Mouse (Mus musculus) intestine, embryonic 15.5 days (tissue): ENCODE measurements around the gene Zfp319. TPM values are rescaled to one million over a fixed set of nuclear protein-coding genes. Genes with fewer than 3 reads are reported as not detected.

ENCODE experiments used
- ATAC-seq: fragments of 200-750 bp; cut with Nextera tagmentation; 2 replicates; pipeline ENCODE4 v1.8.0; 2017; ENCODE audit warnings: moderate TSS enrichment, moderate library complexity
- H3K27ac ChIP-seq: fragments of 300-500 bp; sonication (generic); 2 replicates; pipeline ENCODE4 v1.5.1; 2015; ENCODE audit warnings: mild to moderate bottlenecking, inconsistent platforms
- H3K27me3 ChIP-seq: fragments of 300-500 bp; sonication (generic); replicated peaks from 2 replicates; pipeline ENCODE4 v1.6.1; 2015; ENCODE audit warnings: inconsistent platforms
- H3K36me3 ChIP-seq: fragments of 300-500 bp; sonication (generic); 2 replicates; pipeline ENCODE4 v1.6.1; 2015; ENCODE audit warnings: inconsistent platforms
- H3K4me1 ChIP-seq: fragments of 300-500 bp; sonication (generic); replicated peaks from 2 replicates; pipeline ENCODE4 v1.6.1; 2015; ENCODE audit warnings: inconsistent platforms
- H3K4me2 ChIP-seq: fragments of 300-500 bp; sonication (generic); replicated peaks from 2 replicates; pipeline ENCODE4 v1.6.1; 2015; ENCODE audit warnings: mild to moderate bottlenecking, inconsistent platforms
- H3K4me3 ChIP-seq: fragments of 300-500 bp; sonication (generic); replicated peaks from 2 replicates; pipeline ENCODE4 v1.5.1; 2015; ENCODE audit warnings: inconsistent platforms
- H3K9ac ChIP-seq: fragments of 300-500 bp; sonication (generic); 2 replicates; pipeline ENCODE4 v1.6.1; 2015; ENCODE audit warnings: inconsistent platforms
- H3K9me3 ChIP-seq: fragments of 300-500 bp; sonication (generic); 2 replicates; pipeline ENCODE4 v1.6.1; 2016; ENCODE audit warnings: inconsistent platforms
- WGBS: fragments of 180-500 bp; shearing (Covaris S2); methylation state at CpG from one replicate; pipeline ENCODE4 v1.1.7; 2015; 5-methylcytosine and 5-hydroxymethylcytosine counted together
- polyA plus RNA-seq: library from polyadenylated mRNA; unstranded; fragments of >200 nt; fragmentation: Nextera tagmentation; extraction: Ambion mirVana; gene quantifications from 2 replicates; pipeline ENCODE4 v1.2.1, GENCODE M21; 2015

Zfp319 gene
- polyA plus RNA-seq, 1 experiment from 2014 or later: 5.9 TPM

DNA sequence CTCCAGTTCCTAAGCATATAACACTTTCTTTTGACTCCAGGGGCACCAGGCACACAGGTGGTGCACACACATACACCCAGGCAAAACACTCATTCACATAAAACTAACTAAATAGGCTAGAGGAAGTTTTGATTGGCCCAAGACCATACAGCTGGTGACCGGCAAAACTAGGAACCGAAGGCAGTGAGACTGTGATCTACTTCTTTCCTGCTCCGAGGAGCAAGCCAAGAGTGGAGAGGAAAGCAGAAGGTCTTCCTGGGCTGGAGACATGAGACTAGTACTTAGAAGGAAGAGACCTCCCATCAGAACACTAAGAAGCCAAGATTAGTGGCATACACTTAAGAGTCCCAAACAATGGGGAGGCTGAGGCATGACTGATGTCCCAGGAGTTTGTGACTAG is 8.5 kb downstream of the Zfp319 start:
- 75% methylated on average over 3 of the region's 3 CpGs for WGBS
- peaks cover 24% of the 10 kb centered on the region for H3K36me3 ChIP-seq

GRCm38 (mm10) chr8:95320224-95321139 is 11.3 kb downstream of the Zfp319 start:
- WGBS: 2% methylated on average over 41 of the region's 41 CpGs

More for the DNA sequence above, 8.5 kb downstream of the Zfp319 start:
- H3K27me3 ChIP-seq: no peaks in the 10 kb centered on the region
- no peak overlapping the region for H3K27ac ChIP-seq
- H3K9me3 ChIP-seq: no peaks in the 10 kb centered on the region
- ATAC-seq: no peak
- no peak overlapping the region for H3K9ac ChIP-seq
- H3K4me2 ChIP-seq: no peak overlapping the region
- no peak overlapping the region for H3K4me3 ChIP-seq
- H3K4me1 ChIP-seq: peaks cover 17% of the 10 kb centered on the region; the same call in 1 of the 2 replicates

DNA sequence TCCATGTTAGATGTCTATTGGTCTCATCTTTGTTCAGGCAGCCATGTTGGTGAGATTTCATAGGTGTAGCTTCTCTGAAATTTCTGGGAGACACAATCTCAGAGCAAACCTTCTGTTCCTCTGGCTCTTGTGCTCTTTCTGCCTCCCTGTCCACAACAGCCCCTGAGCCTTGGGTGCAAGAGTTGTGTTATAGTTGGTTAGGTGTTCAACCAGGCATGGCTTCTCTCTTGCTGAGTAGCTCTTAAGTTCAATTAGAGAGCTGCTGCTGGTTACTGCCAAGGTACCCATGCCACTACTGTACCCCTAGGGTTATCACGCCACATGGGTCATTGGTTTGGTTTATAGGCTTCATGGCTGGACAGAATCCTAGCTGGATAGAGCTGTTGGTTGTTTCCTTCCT is 16.4 kb downstream of the Zfp319 start:
- Histone ChIP-seq H3K4me1 (peaks cover 7% of the 10 kb centered on the region; the same call in 1 of the 2 replicates), H3K4me3 (no peak overlapping the region), H3K9ac (no peak overlapping the region), H3K36me3 (no peaks in the 10 kb centered on the region), H3K27me3 (no peaks in the 10 kb centered on the region), H3K4me2 (no peak overlapping the region), H3K27ac (no peak overlapping the region), H3K9me3 (no peaks in the 10 kb centered on the region)
- no peak for ATAC-seq
- WGBS: 89% methylated on average over 1 of the region's 1 CpGs

More at GRCm38 (mm10) chr8:95320224-95321139, 11.3 kb downstream of the Zfp319 start:
- Histone ChIP-seq H3K9ac (peak overlapping the region; percentile 41), H3K27me3 (no peaks in the 10 kb centered on the region), H3K9me3 (no peaks in the 10 kb centered on the region), H3K4me2 (peak overlapping the region; percentile 98), H3K36me3 (peaks cover under 1% of the 10 kb centered on the region; the same call in 1 of the 2 replicates), H3K27ac (no peak overlapping the region), H3K4me3 (peak overlapping the region; percentile 45), H3K4me1 (peaks cover 15% of the 10 kb centered on the region; the same call in 1 of the 2 replicates)
- peak; percentile 93 for ATAC-seq

DNA sequence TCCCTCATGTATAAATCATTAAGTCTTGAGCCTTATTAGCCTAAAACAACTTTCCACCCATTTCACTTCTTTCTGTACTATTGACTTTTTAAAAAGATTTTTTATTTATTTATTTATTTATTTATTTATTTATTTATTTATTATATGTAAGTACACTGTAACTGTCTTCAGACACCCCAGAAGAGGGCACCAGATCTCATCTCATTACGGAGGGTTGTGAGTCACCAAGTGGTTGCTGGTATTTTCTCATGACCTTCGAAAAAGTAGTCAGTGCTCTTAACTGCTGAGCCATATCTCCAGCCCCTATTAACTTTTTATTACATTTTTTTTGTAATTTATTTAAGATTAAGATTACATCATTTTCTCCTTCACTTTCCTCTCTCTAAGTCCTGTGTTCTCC is 17.0 kb downstream of the Zfp319 start:
- Histone ChIP-seq H3K4me2 (no peak overlapping the region), H3K36me3 (no peaks in the 10 kb centered on the region), H3K4me3 (no peak overlapping the region), H3K9me3 (no peaks in the 10 kb centered on the region), H3K27me3 (no peaks in the 10 kb centered on the region), H3K27ac (no peak overlapping the region), H3K4me1 (peaks cover under 1% of the 10 kb centered on the region; the same call in 1 of the 2 replicates), H3K9ac (no peak overlapping the region)
- no peak for ATAC-seq
- 76% methylated on average over 2 of the region's 2 CpGs for WGBS

GRCm38 (mm10) chr8:95313857-95314256 is 17.9 kb downstream of the Zfp319 start:
- no peaks in the 10 kb centered on the region for H3K4me1 ChIP-seq
- H3K27me3 ChIP-seq: no peaks in the 10 kb centered on the region
- no peak for ATAC-seq
- H3K9ac ChIP-seq: no peak overlapping the region
- WGBS: 84% methylated on average over 6 of the region's 6 CpGs
- no peak overlapping the region for H3K4me2 ChIP-seq
- no peak overlapping the region for H3K4me3 ChIP-seq
- no peaks in the 10 kb centered on the region for H3K36me3 ChIP-seq
- H3K27ac ChIP-seq: no peak overlapping the region
- no peaks in the 10 kb centered on the region for H3K9me3 ChIP-seq

DNA sequence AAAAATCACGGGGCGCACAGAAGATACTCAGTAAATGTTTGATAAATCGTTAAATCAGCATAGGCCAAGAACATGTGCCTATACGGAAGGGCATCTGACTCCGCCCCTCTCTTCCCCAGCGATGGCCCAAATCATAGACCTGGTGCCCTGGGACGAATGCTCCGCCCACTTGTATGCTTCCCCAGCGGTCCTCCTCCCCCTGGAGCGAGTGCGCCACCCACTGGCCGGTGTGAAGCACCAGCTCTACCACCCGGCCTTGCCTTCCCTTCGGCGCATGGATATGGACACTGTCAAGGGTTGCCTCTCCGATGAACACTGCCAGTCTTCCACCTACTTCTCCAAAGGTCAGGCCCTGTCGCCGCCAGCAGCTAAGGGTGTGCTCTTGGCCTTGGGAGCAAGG is 18.9 kb downstream of the Zfp319 start:
- no peak overlapping the region for H3K4me2 ChIP-seq
- H3K9me3 ChIP-seq: no peaks in the 10 kb centered on the region
- H3K27ac ChIP-seq: no peak overlapping the region
- WGBS: 70% methylated on average over 18 of the region's 18 CpGs
- no peak overlapping the region for H3K4me3 ChIP-seq
- no peak overlapping the region for H3K9ac ChIP-seq
- no peaks in the 10 kb centered on the region for H3K27me3 ChIP-seq
- no peaks in the 10 kb centered on the region for H3K4me1 ChIP-seq
- ATAC-seq: no peak
- no peaks in the 10 kb centered on the region for H3K36me3 ChIP-seq

DNA sequence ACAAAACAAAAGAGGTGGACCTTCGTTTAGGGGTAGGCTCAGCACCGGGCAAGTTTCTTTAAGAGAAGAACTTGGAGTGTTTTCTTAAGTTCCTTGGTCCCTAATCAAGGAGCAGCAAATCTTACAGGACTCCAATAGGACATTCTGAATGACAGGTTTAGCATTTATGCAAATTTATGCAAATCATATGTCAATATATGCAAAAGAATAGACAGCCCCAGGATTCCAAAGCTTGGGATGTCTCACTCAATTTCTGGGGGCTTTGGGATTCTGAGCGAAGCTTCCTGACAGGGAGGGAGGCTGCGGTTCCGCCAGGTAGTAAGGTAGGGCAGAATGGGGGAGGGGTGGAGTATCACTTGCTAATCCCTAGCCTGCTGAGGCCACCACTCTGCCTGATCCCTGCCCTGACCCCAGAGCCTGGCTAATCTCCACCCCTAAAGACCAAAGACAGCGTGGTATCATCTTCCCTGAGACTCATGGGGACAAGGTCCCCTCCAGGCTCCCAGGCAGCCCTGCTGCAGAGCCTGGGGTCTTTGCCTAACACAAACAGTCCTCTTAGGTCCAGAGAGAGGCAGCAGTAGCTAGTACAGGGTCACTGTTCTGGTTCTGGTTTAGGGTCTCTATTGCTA is 21.3 kb downstream of the Zfp319 start, which contains the start of gene Tepp:
TSS of gene Tepp (plus strand) at position 225 of the 629 bp plus-strand sequence.
- no peak within 1 kb of the TSS for H3K4me2 ChIP-seq
- H3K4me1 ChIP-seq: no peaks in the 10 kb centered on the region
- no peaks in the 10 kb centered on the region for H3K27me3 ChIP-seq
- H3K4me3 ChIP-seq: no peak within 1 kb of the TSS
- H3K9ac ChIP-seq: no peak within 1 kb of the TSS
- ATAC-seq: no peak
- 40% methylated on average over 6 of the region's 6 CpGs for WGBS
- H3K27ac ChIP-seq: no peak within 1 kb of the TSS
- H3K36me3 ChIP-seq: no peaks in the 10 kb centered on the region
- no peaks in the 10 kb centered on the region for H3K9me3 ChIP-seq

- Histone ChIP-seq H3K27ac (no peak within 1 kb of the TSS), H3K4me3 (no peak within 1 kb of the TSS), H3K27me3 (no peaks in the 10 kb centered on the region), H3K4me2 (no peak within 1 kb of the TSS), H3K9me3 (no peaks in the 10 kb centered on the region), H3K4me1 (no peaks in the 10 kb centered on the region), H3K9ac (no peak within 1 kb of the TSS), H3K36me3 (no peaks in the 10 kb centered on the region)
- ATAC-seq: no peak
- 48% methylated on average over 6 of the region's 6 CpGs for WGBS
These were observed 25.3 kb downstream of the Zfp319 start, which contains the start of gene Cngb1 for GRCm38 (mm10) chr8:95306431-95306830. Gene Cngb1 (minus strand): TSS chr8:95306585.

DNA sequence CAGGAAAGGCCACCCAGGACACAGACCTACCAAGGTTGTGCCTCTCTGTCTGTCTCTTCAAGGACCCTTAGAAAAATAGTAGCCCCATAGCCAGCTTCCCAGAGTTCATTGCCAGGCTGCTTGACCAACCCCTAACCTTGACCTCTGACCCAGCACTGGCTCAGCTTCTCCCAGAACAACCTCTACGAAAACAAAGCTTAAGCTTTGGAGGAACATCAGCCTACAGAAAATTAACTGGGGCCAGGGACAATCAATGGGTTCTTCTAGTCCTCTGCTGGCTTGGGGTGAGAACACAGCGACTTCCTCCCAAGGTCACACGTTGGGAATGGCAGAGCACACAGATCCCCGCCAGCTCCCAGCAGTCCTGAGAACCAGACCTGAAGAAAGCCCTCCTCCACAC is 26.2 kb downstream of the Zfp319 start:
- WGBS: 56% methylated on average over 4 of the region's 4 CpGs
- Histone ChIP-seq H3K9ac (no peak overlapping the region), H3K4me3 (no peak overlapping the region), H3K9me3 (no peaks in the 10 kb centered on the region), H3K4me1 (no peaks in the 10 kb centered on the region), H3K27me3 (no peaks in the 10 kb centered on the region), H3K27ac (no peak overlapping the region), H3K36me3 (no peaks in the 10 kb centered on the region), H3K4me2 (no peak overlapping the region)
- ATAC-seq: 0 out of 2 replicates have a peak, but pooled peaks have one; percentile 34

GRCm38 (mm10) chr8:95302410-95302809 is 29.3 kb downstream of the Zfp319 start:
- Histone ChIP-seq H3K9me3 (no peaks in the 10 kb centered on the region), H3K4me1 (no peaks in the 10 kb centered on the region), H3K9ac (no peak overlapping the region), H3K4me3 (no peak overlapping the region), H3K27me3 (no peaks in the 10 kb centered on the region), H3K27ac (no peak overlapping the region), H3K4me2 (no peak overlapping the region), H3K36me3 (no peaks in the 10 kb centered on the region)
- 18% methylated on average over 5 of the region's 5 CpGs for WGBS
- 0 out of 2 replicates have a peak, but pooled peaks have one; percentile 63 for ATAC-seq

DNA sequence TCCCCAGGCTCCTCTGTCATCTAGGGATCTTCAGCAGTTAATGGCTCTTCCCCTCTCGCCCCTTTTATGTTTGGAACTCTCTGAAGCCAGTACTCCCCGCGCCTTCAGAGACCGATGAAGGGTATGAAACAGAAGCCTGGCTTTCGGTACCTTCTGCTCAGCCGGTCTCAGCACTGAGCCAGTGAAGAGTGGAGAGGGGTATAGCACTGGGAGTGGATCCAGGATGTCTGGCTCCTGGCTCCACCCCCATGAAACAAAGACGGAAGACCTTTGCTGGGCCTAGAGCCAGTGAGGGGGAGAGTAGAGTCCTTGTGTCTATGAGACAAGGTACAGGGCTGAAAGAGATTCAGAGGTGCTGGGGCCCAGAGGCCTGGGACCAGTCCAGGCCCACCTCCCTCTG is 37.9 kb downstream of the Zfp319 start:
- H3K9ac ChIP-seq: no peak overlapping the region
- no peak overlapping the region; the same call in 1 of the 2 replicates for H3K4me3 ChIP-seq
- ATAC-seq: peak; percentile 70; the same call in 1 of the 2 replicates

DNA sequence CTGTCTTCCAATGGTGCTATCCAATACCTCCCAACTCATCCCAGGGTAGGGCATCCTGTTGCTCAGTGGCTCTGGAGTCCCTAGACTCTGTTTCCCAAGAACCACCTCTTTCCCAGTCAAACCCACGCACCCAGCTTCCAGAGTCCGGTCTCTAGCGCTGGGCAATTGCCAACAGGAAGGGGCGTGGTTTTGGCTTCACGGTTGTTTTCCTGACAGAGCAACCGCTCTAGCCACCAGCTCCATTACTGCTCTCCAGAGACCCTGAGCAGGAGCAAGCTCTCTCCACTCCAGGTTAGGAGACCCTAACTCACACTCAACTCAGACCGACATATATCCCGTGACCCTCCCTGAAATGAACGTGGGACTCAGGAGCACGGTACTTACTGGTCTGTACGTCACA is 38.6 kb downstream of the Zfp319 start:
- Histone ChIP-seq H3K4me2 (peak overlapping the region; percentile 33), H3K4me1 (0 out of 2 replicates have a peak, but pooled peaks cover 5% of the 10 kb centered on the region), H3K4me3 (no peak overlapping the region; the same call in 1 of the 2 replicates), H3K27me3 (no peaks in the 10 kb centered on the region), H3K9me3 (no peaks in the 10 kb centered on the region), H3K36me3 (no peaks in the 10 kb centered on the region), H3K9ac (no peak overlapping the region), H3K27ac (no peak overlapping the region)
- 60% methylated on average over 11 of the region's 11 CpGs for WGBS
- peak; percentile 49; the same call in 1 of the 2 replicates for ATAC-seq

More for the DNA sequence above, 37.9 kb downstream of the Zfp319 start:
- Histone ChIP-seq H3K4me1 (0 out of 2 replicates have a peak, but pooled peaks cover 5% of the 10 kb centered on the region), H3K9me3 (no peaks in the 10 kb centered on the region), H3K27me3 (no peaks in the 10 kb centered on the region), H3K4me2 (peak overlapping the region; percentile 33), H3K27ac (peak overlapping the region; percentile 60; the same call in 1 of the 2 replicates), H3K36me3 (no peaks in the 10 kb centered on the region)
- WGBS: 55% methylated on average over 7 of the region's 7 CpGs
